Mouse (Mus musculus): ENCODE measurements around the gene Gm20773. TPM values are rescaled to one million over a fixed set of nuclear protein-coding genes. Genes with fewer than 3 reads are reported as not detected.

The Gm20773 gene
- not detected for total RNA-seq (2023)

GRCm38 (mm10) chrY:13493726-13494125, at the start of gene Gm20773:
TSS of gene Gm20773 (plus strand) at chrY:13494026.

GRCm38 (mm10) chrY:13465479-13465878, 28.3 kb upstream of the Gm20773 start, which contains the start of gene Gm21866:
TSS of gene Gm21866 (minus strand) at chrY:13465579.

Other genes starting within 250 kb of the Gm20773 start
- gene Gm21440, start 241.6 kb upstream of the Gm20773 start, total RNA-seq (2023) = not detected
- gene Gm21454, start 241.6 kb upstream of the Gm20773 start, total RNA-seq (2023) = not detected
- gene Gm21725, start 145.0 kb upstream of the Gm20773 start, total RNA-seq (2023) = not detected
- not detected for gene Gm21866, start 28.4 kb upstream of the Gm20773 start, total RNA-seq (2023)

All from neutrophil, adult 83 days (primary cell).